Mouse (Mus musculus) frontal cortex, postnatal 25 days (tissue): ENCODE measurements around the gene Nrm.

Experiments
- DNase-seq, 2 experiments: peaks; one replicate each; pipeline ENCODE4 v3.0.0; 2022; ENCODE audit warnings: low spot score in 2 of 2

The Nrm gene

DNA sequence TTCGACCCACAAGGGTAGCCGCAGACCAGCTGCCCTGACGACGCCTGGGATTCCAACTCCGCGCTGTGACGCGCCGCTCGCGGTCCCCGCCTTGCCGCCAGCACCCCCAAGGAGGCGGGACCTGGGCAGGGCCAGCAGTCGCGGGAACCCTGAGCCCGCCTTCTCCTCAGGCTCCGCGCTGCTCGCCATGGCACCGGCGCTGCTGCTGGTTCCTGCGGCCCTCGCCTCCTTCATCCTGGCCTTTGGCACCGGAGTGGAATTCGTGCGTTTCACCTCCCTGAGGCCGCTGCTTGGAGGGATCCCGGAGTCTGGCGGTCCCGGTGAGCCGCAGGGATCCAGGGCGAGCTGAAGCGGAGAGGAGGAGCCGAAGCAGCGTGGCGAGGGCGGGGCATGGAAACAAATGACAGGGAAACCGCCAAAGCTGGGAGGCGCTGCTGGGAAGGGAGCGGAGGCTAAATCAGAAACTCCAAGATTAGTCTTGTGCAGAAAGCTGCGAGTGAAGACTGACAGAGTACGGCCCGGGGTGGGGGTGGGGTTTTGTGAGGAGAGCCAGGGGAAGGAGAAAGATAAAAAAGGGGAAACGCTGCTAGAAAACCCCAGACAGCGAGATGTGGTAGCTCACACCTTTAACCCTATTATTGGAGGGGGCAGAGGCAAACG, at the start of gene Nrm:
Gene Nrm (plus strand): TSS at position 121 of the 660 bp plus-strand sequence.
- peak; percentile 78 for DNase-seq

DNA sequence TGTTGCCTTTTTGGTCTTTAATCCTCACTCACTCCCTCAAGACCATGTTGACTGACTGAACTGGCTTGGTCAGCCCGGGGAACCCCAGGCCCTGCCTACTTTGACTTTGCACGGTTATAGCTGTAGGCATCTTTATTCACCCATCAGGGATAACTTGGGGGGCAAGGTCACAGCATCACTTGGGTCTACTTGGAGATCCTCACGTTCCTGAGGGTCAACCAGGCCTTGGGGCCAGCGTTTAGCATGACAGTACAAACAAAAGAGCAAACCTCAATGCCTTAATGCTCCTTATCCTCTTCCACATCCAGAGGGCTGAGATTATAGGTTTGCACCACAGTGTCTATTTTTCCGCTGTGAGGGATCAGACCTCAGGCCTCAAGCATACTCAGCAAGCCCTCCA, 48.8 kb upstream of the Nrm start:
- DNase-seq, result no peak

DNA sequence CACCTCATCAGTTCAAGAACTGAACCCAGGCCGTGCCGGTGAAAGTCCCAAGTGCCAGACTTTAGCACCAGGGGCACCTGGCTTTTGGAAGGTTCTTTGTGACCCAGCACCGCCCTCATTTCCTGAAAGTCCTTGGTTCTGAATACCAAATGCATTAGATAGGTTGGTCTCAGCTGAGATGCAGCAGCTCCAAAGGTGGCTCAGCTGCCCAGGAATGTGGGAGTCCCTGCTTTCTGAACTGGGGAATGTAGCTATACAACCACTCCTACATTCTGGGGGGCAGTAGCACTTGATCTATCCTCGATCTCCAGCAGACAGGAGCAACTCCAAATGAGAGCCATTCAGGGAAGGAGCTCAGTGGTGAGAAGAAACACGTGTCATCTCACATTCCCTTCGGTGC, 48.4 kb upstream of the Nrm start:
- no peak for DNase-seq

DNA sequence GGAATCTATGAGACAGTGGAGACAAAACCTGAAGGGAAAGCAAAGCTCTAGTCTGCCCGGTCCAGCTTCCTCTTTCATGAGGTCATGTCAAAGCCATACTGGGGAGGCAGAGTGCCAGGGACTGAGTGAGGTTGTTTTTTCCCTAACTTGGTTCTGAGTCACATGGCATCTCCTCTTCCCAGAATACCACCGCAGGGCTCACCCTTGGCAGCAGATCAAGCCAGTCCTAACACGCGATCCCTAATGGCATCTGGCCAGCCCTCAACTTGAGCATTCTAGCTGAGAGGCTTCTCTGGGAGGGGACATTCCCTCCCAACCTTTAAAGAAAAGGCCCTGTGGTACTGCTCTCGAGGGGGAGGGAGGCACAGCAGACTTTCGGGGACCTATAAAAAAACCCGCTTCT, 47.9 kb upstream of the Nrm start:
- DNase-seq, result peak; percentile 30 to 48

DNA sequence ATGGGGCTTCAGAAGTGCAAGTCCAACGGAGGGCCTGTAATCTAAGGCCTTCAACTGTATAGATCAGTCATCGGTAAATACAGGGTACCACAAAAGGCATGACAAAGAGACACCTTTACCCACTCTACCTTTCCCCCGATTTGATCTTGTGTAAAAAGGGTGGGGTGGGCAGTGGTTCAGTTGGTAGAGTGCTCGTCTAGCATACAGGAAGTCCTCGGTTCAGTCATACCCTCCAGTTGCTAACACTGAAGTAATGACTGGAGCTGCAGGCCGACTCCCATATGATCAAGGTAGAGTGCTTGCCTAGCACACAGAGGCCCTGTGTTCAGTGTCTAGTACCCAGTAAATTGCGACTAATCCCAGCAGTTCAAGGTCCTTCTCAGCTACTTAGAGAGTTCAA, 47.5 kb upstream of the Nrm start:
- DNase-seq, result no peak

DNA sequence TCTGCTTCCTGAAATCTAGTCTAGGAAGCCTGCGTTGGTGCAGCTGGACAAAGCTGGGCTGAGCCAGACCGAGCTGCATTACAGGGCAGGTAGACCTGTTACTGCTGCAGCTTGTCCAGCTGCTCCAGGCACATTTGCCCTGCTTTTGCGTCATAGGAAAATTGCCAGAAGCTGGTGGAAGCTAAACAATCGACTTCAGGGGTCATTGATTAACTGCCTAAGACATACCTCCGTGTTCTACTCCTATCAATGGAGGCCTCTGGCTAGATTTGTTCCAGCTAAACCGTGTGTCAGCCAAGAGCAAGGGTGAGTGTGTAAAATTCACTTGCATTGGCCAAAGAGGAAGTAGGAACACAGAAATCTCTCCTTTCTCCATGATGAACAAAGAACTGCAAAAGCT, 46.4 kb upstream of the Nrm start:
- no peak for DNase-seq

DNA sequence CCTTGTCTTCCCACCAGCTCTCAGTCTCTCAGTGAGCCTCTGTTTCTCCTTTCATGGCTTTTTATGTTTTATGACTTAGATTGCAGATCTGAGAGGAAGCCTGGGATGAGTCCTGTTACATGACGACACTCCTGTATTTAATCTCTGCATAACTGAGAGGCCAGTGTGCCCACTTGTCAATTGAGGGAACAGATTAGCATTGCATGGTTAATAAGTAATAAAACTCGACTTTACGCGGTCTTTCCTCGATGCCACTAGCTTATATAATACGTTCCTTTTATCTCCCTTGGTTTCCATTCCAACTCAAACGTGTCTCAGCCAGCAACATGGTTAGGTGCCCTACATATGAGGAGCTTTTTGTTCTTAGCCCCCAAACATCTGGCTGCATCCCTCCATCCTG, 45.3 kb upstream of the Nrm start:
- DNase-seq, result no peak

DNA sequence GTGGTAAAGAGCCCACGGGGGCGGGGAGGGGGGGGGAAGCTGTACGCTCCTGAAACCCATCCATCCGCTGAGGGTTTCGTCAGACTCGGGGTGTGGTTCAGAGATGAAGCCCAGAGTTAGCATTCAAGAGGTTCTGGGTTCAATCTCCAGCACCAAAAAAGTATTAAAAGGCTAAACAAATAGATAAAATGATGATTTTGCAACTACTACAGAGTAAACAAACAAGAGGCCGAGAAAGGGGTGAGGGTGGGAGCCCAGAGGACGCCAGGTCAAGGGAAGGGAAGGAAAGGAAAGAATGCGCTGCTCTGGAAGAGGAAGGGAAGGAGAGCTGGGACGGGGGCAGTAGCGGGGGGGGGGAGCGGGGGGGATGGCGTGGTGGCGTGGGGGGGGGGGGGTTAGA, 44.4 kb upstream of the Nrm start:
- DNase-seq, result no peak

DNA sequence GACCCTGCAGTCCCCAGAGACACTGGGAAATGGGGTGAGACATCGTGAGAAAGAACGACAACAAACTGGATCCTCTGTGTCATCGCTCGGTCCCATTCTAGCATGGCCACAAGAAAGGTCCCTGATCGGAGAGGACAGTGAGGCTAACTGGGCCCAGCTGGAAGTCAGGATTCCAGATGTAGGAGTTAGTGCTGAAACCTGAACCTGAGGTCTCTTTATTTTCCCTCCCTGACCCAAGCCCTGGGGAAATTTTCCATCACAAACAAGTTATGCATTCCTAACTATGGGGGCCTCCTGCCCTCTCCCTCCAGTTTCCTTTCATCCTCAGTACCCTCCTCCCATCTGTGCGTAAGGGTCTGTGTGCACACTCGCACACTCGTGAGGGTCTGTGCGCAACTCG, 43.9 kb upstream of the Nrm start:
- no peak for DNase-seq

DNA sequence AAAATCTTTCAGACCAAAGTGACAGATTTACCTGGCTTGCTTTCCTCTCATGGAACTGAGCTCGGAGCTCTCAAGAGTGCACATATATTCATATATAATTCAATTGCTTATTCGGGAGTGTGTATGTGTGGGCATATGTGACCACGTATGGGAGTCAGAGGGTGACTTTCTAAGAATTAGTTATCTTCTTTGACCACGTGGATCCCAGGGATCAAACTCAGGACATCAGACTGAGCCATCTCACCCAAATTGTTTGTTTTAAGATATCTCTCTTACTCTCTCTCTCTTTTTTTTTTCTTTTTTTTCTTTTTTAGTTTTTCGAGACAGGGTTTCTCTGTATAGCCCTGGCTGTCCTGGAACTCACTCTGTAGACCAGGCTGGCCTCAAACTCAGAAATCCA, 41.0 kb upstream of the Nrm start:
- DNase-seq, result no peak

DNA sequence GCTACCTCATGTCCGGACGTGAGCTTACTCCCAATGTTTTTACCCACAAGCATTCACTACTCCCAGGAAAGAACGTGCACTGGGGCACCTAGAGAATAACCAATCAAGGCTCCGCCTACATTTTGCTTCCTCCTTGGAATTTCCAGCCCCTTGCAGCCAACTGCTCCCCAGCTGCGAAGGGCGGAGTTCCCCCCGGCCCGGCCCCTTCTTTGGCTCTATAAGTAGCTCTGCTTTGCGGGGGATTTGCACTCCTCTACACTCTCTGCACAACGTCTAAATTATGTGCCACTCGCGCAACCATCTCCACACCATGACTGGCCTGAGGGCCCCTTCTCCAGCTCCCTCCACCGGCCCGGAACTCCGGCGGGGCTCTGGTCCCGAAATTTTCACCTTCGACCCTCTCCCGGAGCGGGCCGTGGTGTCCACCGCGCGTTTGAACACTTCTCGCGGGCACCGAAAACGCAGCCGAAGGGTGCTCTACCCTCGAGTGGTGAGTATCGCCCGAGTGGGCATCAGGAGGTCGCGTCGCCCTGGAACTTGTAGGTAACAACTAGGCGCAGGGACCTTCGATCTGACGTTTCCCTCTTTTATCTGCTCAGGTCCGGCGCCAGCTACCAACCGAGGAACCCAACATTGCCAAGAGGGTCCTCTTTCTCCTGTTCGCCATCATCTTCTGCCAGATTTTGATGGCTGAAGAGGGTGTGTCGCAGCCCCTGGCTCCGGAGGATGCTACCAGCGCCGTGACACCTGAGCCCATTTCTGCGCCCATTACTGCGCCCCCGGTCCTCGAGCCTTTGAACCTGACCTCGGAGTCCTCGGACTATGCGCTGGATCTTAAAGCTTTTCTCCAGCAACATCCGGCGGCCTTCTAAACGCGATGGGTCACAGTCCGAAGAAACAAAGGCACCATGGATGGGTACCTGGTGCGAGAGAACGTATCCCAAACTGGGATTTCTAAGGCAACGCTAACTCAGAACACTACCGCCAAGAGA, 39.4 kb upstream of the Nrm start, which contains the start of gene Ier3:
Gene Ier3 (plus strand): TSS at position 246 of the 992 bp plus-strand sequence.
- peak; percentile 50 to 52 for DNase-seq

DNA sequence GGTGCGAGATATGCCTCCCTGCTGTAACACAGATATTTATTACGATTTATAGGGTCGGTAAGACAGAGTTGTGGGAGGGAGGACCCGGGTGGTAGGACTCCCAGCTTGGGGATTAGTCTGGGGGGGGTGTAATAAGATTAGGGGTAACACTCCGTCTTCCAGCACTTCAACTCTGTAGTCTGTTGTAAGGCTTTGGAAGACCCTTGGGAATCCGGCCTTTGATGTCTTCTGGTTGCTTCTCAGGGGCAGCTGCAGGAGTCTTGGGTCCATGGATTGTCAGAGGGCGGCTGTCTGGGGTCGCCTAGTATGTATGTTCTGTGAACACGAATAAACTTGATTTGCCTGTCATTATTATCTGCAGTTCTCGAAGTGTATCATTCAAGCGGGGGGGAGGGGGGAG, 38.6 kb upstream of the Nrm start:
- DNase-seq, result no peak

DNA sequence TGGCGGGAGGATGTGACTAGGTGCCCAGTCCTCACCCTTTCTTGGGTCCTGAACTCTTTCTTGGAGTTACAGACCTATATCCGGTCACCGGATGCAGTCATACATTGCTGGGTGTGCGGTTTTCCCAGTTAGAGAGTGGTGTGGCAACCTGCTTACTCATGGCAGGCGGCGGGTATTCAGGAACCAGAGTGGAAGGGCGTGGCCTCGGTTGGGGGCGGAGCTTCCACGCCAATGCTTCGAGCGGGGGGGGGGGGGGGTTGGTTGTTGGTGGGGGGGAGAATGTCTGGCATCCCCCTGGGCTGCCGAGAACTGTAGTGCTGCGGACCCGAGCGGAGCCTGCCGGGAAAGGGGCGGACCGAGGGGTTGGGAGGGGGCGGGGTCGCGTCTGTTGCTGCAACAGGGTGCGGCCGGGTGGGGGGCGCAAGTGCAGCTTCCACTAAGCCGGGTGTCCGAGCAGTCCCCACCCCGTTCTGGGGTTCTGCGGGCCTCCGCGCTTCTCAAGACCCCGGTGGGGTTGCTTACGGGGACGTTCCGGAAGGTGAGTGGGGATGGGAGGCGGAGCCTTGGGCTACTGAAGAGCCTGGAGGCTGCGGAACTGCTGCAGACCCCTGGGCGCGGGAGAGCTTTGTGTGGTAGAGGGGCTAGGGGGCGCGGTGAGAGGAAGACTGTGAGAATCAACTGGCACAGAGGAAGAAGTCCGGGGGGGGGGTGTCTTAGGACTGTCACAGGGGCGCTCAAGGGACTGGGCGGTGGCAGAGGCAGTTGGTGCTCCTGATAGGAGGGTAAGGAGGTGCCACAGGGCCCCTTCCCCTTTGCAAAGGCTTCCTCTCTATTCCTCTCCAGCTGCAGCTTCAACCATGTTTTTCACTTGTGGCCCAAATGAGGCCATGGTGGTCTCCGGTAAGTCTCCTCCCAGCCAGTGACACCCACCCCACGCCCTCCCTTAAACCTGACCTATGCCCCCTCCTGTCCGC, 37.9 kb upstream of the Nrm start, which contains the start of gene Flot1:
Gene Flot1 (plus strand): TSS at position 267 of the 974 bp plus-strand sequence.
- peak; percentile 43 to 57 for DNase-seq

DNA sequence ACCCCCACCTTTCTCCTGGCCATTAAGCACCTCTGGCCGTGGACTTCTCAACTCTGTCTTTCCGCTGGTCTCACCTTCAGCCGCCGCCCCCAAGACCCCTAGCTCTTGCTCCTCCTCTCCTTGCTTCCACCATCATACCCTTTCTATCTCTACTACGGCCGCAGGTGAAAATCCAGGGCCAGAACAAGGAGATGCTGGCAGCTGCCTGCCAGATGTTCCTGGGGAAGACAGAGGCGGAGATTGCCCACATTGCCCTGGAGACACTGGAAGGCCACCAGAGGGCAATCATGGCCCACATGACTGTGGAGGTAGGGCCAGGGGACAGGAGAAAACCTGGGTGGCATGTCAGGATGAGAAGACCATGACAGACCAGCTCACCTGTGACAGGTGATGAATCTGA, 36.7 kb upstream of the Nrm start:
- no peak for DNase-seq

DNA sequence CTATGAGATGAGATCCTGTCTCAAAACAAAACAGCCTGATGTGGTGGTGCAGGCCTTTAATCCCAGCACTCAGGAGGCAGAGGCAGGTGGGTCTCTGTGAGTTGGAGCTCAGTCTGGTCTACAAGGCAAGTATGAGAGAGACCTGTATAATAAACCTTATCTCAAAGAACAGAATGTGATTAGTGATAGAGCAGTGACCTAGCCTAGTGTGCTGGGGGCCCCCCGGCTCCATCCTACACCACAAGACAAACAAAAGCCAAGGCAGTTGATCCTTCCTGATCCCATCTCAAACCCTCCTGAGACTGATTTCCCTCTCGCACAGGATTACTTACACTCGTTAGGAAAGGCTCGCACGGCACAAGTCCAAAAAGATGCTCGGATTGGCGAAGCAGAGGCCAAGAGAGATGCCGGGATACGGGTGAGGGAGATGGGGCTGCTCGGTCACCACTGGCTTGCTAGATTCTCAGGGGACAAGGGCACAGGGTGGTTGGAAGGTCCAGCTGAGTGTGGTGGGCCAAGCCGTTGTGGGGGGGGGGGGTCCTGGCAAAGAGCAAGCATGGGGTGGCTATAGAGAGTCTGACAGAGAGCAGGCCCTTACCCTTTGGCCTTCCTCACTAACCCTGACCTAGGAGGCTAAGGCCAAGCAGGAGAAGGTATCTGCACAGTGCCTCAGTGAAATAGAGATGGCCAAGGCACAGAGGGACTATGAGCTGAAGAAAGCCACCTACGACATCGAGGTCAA, 35.8 kb upstream of the Nrm start:
- no peak for DNase-seq

DNA sequence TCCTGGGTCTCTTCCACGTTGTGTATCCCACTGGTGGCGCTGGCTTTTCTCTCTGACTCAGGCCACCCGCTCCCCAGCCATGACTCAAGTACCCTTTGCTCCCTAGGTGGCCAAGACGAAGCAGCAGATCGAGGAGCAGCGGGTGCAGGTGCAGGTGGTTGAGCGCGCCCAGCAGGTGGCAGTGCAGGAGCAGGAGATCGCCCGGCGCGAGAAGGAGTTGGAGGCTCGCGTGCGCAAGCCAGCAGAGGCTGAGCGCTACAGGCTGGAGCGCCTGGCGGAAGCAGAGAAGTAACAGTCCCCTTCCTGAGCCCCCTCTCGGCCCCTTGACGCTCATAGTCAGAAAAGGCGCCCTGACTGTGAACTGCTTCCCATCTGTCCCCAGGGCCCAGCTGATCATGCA, 31.4 kb upstream of the Nrm start:
- peak; percentile 72 to 77 for DNase-seq

DNA sequence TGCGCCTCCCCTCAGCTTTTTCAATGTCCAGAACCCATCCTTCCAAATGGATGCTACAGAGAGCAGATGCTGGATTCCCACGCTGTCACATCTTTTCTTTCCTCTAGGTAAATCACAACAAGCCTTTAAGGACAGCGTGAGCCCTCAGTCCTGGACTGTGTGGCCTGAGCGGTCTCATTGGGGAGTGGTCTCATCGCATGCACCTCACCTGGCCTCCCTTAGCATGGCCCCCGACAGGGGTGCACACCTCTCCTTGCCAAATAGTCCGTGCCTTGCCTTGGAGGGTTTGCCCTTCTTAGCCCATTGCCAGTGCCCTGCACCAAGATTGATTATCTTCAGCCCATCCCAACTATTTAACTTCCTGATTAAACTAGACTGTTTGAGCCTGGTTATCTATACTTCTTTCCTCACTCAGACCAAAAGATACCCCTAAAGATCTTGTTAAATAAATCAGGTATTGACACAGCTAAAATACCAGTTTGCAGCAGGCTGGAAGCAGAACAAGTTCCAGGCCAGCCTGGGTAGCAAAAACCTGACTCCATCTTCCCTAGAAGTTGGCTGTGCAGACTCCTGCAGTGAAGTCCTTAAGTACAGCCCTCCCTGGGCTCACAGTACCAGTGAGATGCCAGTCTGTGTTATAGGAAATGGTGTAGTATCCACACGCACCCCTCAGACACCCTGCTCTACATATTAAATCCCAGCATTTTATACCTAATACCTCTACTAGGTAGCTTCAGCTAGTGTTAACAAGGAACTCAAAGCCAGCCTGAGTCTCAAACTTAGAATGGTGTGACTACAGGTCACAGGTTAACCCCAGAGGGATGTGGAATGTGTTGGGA, 28.5 kb upstream of the Nrm start:
- no peak for DNase-seq

DNA sequence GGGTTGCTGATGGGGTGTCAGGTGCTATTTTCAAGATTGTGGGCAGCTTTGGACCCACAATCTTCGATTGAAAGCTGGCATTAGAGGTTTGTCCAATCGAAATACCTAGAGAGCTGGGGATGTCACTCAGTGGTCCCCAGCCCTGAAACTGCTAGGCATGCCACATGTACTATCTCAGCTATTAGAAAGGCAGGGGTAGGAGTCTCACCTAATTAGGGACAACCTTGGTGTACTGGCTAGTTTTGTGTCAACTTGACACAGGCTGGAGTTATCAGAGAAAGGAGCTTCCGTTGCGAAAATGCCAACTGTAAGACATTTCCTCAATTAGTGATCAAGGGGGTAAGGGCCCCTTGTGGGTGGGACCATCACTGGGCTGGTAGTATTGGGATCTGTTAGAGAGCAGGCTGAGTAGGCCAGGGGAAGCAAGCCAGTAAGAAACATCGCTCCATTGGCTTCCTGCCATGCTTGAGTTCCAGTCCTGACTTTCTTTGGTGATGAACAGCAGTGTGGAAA, 27.8 kb upstream of the Nrm start:
- no peak for DNase-seq

DNA sequence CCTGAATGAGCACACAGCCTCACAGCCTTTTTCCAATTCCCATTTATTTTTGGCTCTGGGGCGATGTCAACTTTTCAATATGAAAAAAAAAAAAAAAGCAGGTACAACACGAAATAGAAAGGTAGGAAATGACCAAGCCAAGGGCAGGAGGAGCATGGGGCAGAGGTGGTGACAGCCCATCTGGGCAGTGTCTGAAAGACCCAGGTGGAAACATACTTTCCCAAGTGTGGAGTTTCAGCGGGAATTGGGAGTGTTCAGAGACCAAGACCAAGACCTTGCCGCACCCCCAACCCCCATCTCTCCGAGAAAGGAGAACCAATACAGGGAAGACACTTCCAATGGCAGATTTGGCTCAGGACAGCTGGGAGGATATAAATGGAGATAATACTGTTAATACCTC, 27.2 kb upstream of the Nrm start:
- no peak for DNase-seq
